Mouse (Mus musculus) retina, postnatal 7 days (tissue): ENCODE measurements around the gene Speer2.

ENCODE experiments used
- DNase-seq: peaks from one replicate; pipeline ENCODE4 v3.0.0-alpha.2; 2012; ENCODE audit warnings: low read depth, low spot score

Speer2 gene

DNA sequence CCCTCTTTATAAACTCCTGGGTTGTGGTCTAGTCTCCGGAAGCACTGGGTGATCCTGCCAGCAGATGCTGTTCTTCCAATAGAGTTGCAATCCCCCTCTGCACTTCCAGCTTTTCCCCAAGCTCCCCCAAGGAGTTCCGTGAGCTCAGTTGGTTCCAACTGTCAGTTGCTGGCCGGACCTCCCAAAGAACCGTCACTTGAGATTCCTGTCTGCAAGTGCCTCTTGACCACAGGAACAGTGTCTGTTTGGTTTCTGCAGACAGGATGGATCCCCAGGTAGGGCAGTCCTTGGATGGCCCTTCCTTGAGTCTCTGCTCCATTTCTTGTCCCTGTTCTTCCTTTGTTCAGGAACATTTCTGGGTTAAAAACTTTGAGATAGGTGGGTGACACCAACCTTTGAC, at the start of gene Speer2:
Speer2 (minus strand) TSS at position 101 of the 400 bp plus-strand sequence.
- no peak for DNase-seq

DNA sequence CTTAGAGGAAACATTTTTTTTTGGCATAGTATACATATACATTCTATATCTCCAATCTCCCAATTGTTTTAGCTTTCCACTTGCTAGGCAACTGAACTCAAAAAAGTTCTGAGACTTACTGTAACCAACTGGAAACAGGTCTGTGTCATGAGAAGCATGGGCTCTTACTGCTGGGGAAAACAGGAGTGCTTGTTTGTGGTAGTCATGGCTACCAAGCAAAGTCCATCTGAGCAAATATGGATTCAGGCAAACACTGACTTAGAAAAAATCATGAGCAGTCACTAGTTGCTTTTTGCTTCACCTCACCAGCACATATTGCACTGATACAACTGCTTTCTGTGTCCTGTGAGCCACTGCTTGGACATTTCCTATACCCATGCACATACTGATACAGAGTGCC, 40.8 kb upstream of the Speer2 start:
- DNase-seq: no peak

DNA sequence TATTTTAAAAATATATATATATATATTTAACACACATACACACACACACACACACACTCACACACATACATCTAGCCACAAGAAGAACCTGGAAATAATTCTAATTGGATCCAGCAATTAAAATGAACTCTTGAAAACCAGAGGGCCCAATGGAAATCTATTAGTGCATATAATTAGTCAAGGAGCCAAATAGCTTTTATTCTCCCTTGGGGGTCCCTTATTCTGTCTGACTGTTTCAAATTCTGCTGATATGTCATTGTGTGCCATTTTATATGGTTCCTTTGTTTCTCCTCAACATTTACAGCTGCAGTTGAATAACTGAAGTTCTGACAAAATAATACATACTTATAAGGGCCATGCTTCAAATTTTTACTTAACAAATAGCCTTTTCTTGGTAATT, 17.2 kb upstream of the Speer2 start:
- no peak for DNase-seq

- DNase-seq: no peak
These were observed 26.9 kb downstream of the Speer2 start for GRCm38 (mm10) chr16:69836628-69837027.

GRCm38 (mm10) chr16:69813652-69814051, 49.9 kb downstream of the Speer2 start:
- no peak for DNase-seq
